Mouse (Mus musculus): ENCODE data around the gene Vps4b. TPM values are rescaled to one million over a fixed set of nuclear protein-coding genes. Genes with fewer than 3 reads are reported as not detected.
"Not testable (repeated sequence)": the region's sequence is repeated elsewhere in the genome, so short reads cannot be mapped to it uniquely, and the experiment has no call there.

Gene Vps4b
- total RNA-seq, 2 experiments from 2014 or later = 49.7 to 52.7 TPM

- peak in 1 of 2 experiments; percentile 36 for DNase-seq (ENCODE audit: low spot score in 2 of 2)
Observed at GRCm38 (mm10) chr1:106758734-106759571, 37.6 kb downstream of the Vps4b start.

- no peak for DNase-seq (ENCODE audit: low spot score in 2 of 2)
Observed at GRCm38 (mm10) chr1:106756633-106757032, 39.9 kb downstream of the Vps4b start.

- no peak for DNase-seq (ENCODE audit: low spot score in 2 of 2)
Observed at GRCm38 (mm10) chr1:106752013-106752412, 44.5 kb downstream of the Vps4b start.

GRCm38 (mm10) chr1:106750656-106751055, 45.9 kb downstream of the Vps4b start:
- peak in 1 of 2 experiments; percentile 25 for DNase-seq (ENCODE audit: low spot score in 2 of 2)

- no peak for DNase-seq (ENCODE audit: low spot score in 2 of 2)
Observed at GRCm38 (mm10) chr1:106748555-106749315, 47.8 kb downstream of the Vps4b start.

- DNase-seq (ENCODE audit: low spot score in 2 of 2) = no peak
Observed at GRCm38 (mm10) chr1:106742980-106743379, 53.5 kb downstream of the Vps4b start.

GRCm38 (mm10) chr1:106740735-106741134, 55.8 kb downstream of the Vps4b start:
- no peak for DNase-seq (ENCODE audit: low spot score in 2 of 2)

- no peak for DNase-seq (ENCODE audit: low spot score in 2 of 2)
Observed at GRCm38 (mm10) chr1:106739810-106740209, 56.7 kb downstream of the Vps4b start.

GRCm38 (mm10) chr1:106738092-106738491, 58.4 kb downstream of the Vps4b start:
- no peak for DNase-seq (ENCODE audit: low spot score in 2 of 2)

GRCm38 (mm10) chr1:106736211-106736610, 60.3 kb downstream of the Vps4b start:
- no peak for DNase-seq (ENCODE audit: low spot score in 2 of 2)

GRCm38 (mm10) chr1:106735586-106735985, 60.9 kb downstream of the Vps4b start:
- no peak for DNase-seq (ENCODE audit: low spot score in 2 of 2)

GRCm38 (mm10) chr1:106722061-106722460, 74.5 kb downstream of the Vps4b start:
- DNase-seq (ENCODE audit: low spot score in 2 of 2) = no peak

- DNase-seq (ENCODE audit: low spot score in 2 of 2) = not testable (repeated sequence)
Observed at GRCm38 (mm10) chr1:106717736-106718135, 78.8 kb downstream of the Vps4b start.

- DNase-seq (ENCODE audit: low spot score in 2 of 2) = peak; percentile 65 to 86
Observed at GRCm38 (mm10) chr1:106717071-106717601, 79.4 kb downstream of the Vps4b start.

- DNase-seq (ENCODE audit: low spot score in 2 of 2) = no peak
Observed at GRCm38 (mm10) chr1:106716141-106716540, 80.4 kb downstream of the Vps4b start.

- DNase-seq (ENCODE audit: low spot score in 2 of 2) = no peak
Observed at GRCm38 (mm10) chr1:106715111-106716083, 81.1 kb downstream of the Vps4b start.

GRCm38 (mm10) chr1:106714530-106714981, 82.0 kb downstream of the Vps4b start:
- DNase-seq (ENCODE audit: low spot score in 2 of 2) = no peak
